Mouse (Mus musculus) lung, postnatal 0 days (tissue): ENCODE results near the gene Gm5741. TPM values are rescaled to one million over a fixed set of nuclear protein-coding genes. Genes with fewer than 3 reads are reported as not detected.

ENCODE experiments used
- ATAC-seq: fragments of 200-750 bp; cut with Nextera tagmentation; 2 replicates; pipeline ENCODE4 v1.8.0; 2017; ENCODE audit warnings: moderate library complexity
- DNase-seq: peaks from one replicate; pipeline ENCODE4 v3.0.0-alpha.2; 2016; ENCODE audit warnings: low spot score
- H3K27ac ChIP-seq: fragments of 300-500 bp; sonication (generic); 2 replicates; pipeline ENCODE4 v1.5.1; 2014; ENCODE audit warnings: antibody characterized with exemption, mild to moderate bottlenecking, low read length, mixed read lengths
- H3K27me3 ChIP-seq: fragments of 300-500 bp; sonication (generic); replicated peaks from 2 replicates; pipeline ENCODE4 v1.6.1; 2014; ENCODE audit warnings: low read length, mixed read lengths; ENCODE audit not compliant: insufficient read depth
- H3K36me3 ChIP-seq: fragments of 300-500 bp; sonication (generic); 2 replicates; pipeline ENCODE4 v1.6.1; 2014; ENCODE audit warnings: low read length, mixed read lengths; ENCODE audit not compliant: insufficient read depth
- H3K4me1 ChIP-seq: fragments of 300-500 bp; sonication (generic); 2 replicates; pipeline ENCODE4 v1.6.1; 2014; ENCODE audit warnings: antibody characterized with exemption, low read depth, low read length, mixed read lengths; ENCODE audit not compliant: insufficient read depth
- H3K4me2 ChIP-seq: fragments of 300-500 bp; sonication (generic); replicated peaks from 2 replicates; pipeline ENCODE4 v1.6.1; 2014; ENCODE audit warnings: low read depth, mild to moderate bottlenecking, low read length, moderate library complexity, mixed read lengths
- H3K4me3 ChIP-seq: fragments of 300-500 bp; sonication (generic); 2 replicates; pipeline ENCODE4 v1.5.1; 2014; ENCODE audit warnings: low read depth, low read length
- H3K9ac ChIP-seq: fragments of 300-500 bp; sonication (generic); replicated peaks from 2 replicates; pipeline ENCODE4 v1.6.1; 2014; ENCODE audit warnings: low read depth, mild to moderate bottlenecking
- H3K9me3 ChIP-seq: fragments of 300-500 bp; sonication (generic); 2 replicates; pipeline ENCODE4 v1.6.1; 2016; ENCODE audit warnings: low read length, mixed read lengths
- CTCF ChIP-seq: IDR thresholded peaks from 2 replicates; pipeline ENCODE4 v1.5.1; 2016; ENCODE audit warnings: antibody characterized with exemption, mild to moderate bottlenecking
- EP300 ChIP-seq: IDR thresholded peaks from 2 replicates; pipeline ENCODE4 v1.6.1; 2016; ENCODE audit warnings: antibody characterized with exemption, mild to moderate bottlenecking, control low read depth
- WGBS: fragments of 180-500 bp; shearing (Covaris S2); extraction: QIAGEN DNeasy Blood & Tissue Kit; methylation state at CpG from one replicate; pipeline ENCODE4 v1.1.7; 2014; 5-methylcytosine and 5-hydroxymethylcytosine counted together
- polyA plus RNA-seq: library from polyadenylated mRNA; unstranded; fragments of >200 nt; fragmentation: Nextera tagmentation; extraction: Ambion mirVana; gene quantifications from 2 replicates; pipeline ENCODE4 v1.2.1, GENCODE M21; 2015

The Gm5741 gene
- polyA plus RNA-seq, 1 experiment from 2014 or later: not detected

DNA sequence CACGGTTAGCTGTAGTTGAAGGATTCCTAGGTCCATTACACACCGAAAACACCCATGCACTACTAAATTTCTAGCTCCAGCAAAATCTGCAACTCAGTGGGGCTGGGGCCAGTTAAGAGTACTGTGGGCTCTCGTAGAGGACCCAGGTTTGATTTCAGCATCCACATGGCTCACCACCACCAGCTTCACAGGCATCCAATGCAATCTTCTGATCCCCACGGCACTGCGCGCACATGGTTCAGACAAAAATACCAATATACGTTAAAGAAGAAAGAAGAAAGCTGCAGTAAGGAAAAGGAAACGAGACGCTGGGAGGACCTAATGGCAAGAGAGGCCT is 31.4 kb downstream of the Gm5741 start:
- peak overlapping the region; percentile 81 for H3K4me3 ChIP-seq
- 2% methylated on average over 9 of the region's 9 CpGs for WGBS
- peak overlapping the region; percentile 94 for H3K27ac ChIP-seq
- H3K27me3 ChIP-seq: no peaks in the 10 kb centered on the region
- H3K9me3 ChIP-seq: no peaks in the 10 kb centered on the region
- H3K4me2 ChIP-seq: peak overlapping the region; percentile 96
- peak; percentile 18 for ATAC-seq
- H3K9ac ChIP-seq: peak overlapping the region; percentile 64
- DNase-seq: no peak
- H3K36me3 ChIP-seq: no peaks in the 10 kb centered on the region; the same call in 1 of the 2 replicates
- H3K4me1 ChIP-seq: peaks cover 3% of the 10 kb centered on the region
- TF ChIP-seq CTCF: no peak

DNA sequence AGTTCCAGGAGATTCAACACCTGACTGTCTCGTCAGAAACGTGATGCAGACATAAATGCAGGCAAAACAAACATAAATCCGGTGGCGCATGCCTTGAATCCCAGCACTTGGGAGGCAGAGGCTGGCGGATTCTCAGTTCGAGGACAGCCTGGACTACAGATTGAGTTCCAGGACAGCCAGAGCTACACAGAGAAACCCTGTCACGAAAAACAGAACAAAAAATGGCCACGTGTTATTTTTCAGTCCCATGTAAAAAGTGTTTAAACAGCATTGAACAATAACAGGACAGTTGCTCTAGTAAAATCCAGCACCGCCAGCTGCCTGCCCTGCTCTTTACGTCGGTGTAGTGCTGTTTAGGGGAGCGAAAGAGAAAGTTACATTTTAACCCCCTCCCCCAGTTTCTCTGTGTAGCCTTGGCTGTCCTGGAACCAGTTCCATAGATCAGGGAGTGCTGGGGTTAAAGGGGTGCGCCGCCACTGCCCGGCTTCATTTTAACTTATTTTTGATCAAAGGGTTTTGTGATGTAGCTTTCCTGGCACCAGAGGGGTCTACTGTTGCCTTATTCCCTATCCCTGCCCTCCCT is 32.0 kb downstream of the Gm5741 start:
- DNase-seq: peak; percentile 61
- under 1% methylated on average over 15 of the region's 15 CpGs for WGBS
- Histone ChIP-seq H3K4me3 (peak overlapping the region; percentile 81), H3K36me3 (no peaks in the 10 kb centered on the region; the same call in 1 of the 2 replicates), H3K4me2 (peak overlapping the region; percentile 96), H3K4me1 (peaks cover 3% of the 10 kb centered on the region), H3K9ac (peak overlapping the region; percentile 64), H3K9me3 (no peaks in the 10 kb centered on the region), H3K27ac (peak overlapping the region; percentile 94), H3K27me3 (no peaks in the 10 kb centered on the region)
- peak; percentile 12; the same call in 1 of the 2 replicates for ATAC-seq
- TF ChIP-seq CTCF (no peak), EP300 (no peak)

DNA sequence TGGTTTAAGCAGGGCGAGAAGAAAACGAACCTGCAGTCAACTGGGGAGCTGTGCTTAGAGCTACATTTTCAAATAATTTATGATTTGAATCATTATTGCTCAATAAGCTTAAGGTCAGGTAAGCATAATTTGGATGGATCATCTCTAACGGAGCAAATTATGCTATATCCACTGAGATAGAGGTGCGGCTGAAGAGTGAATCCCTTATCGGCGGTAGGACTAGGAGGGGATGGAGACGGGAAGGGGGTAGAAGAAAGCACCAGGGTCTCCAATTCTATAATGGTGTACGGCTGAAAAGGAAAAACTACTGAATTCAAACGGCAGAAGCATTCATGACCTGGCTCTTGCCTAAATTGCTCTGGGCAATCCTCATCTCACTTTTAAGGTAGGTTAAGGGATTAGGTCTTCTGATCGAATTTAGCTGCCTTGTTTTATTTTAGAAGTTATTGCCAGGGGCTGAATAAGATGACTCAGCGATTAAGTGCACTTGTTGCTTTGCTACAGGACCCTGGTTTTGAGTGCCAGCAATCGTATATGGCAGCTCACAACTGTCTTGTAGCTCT is 32.5 kb downstream of the Gm5741 start:
- H3K4me3 ChIP-seq: peak overlapping the region; percentile 81
- 3% methylated on average over 12 of the region's 12 CpGs for WGBS
- TF ChIP-seq CTCF: no peak
- TF ChIP-seq EP300: no peak
- peak overlapping the region; percentile 94 for H3K27ac ChIP-seq
- ATAC-seq: no peak
- peaks cover 3% of the 10 kb centered on the region for H3K4me1 ChIP-seq
- H3K4me2 ChIP-seq: peak overlapping the region; percentile 96
- H3K36me3 ChIP-seq: peaks cover 3% of the 10 kb centered on the region; the same call in 1 of the 2 replicates
- no peaks in the 10 kb centered on the region for H3K9me3 ChIP-seq
- H3K9ac ChIP-seq: peak overlapping the region; percentile 64
- H3K27me3 ChIP-seq: no peaks in the 10 kb centered on the region
- DNase-seq: peak; percentile 49

DNA sequence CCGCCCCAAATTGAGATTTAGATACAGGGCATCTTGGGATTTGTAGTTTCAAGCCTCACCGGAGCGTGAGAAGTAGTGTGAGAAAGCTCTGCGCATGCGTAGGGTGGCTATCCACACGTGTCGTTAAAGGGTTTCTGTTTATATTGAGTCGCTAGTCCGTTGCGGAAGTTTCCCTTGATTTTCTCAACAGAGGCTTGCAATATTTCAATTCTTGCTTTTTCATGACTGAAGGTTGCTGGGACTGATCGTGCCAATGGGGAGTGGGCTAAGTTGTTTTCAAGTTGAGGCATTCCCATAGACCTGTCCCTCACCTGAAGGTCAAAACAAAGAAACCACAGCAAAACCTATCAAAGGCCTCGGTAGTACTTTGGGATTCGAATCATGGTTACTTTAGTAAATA is 33.0 kb downstream of the Gm5741 start:
- Histone ChIP-seq H3K4me3 (peak overlapping the region; percentile 26), H3K4me2 (peak overlapping the region; percentile 96), H3K9ac (no peak overlapping the region), H3K4me1 (peaks cover 3% of the 10 kb centered on the region), H3K36me3 (peaks cover 7% of the 10 kb centered on the region), H3K9me3 (no peaks in the 10 kb centered on the region), H3K27ac (peak overlapping the region; percentile 65), H3K27me3 (no peaks in the 10 kb centered on the region)
- DNase-seq: peak; percentile 95
- no peak for ATAC-seq
- TF ChIP-seq EP300: no peak
- TF ChIP-seq CTCF: no peak
- under 1% methylated on average over 13 of the region's 13 CpGs for WGBS

DNA sequence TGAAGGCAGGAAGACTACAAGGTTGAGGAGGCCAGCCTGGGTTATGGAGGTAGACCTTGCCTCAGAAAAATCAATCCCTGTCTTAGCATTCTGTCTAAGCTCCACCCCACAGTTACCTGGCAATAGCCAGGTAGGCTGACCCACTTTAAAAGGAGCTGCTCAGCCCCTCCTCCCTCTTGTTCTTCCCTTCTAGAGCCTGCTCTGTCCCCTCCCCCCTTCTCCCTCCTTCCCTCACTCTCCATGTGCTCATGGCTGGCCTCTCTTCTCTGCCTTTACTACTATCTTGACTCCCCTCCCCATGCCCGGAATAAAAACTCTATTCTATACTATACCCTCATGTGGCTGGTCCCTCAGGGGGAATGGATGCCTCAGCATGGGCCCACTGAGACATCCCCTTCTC is 33.9 kb downstream of the Gm5741 start:
- Histone ChIP-seq H3K4me1 (peaks cover 4% of the 10 kb centered on the region), H3K36me3 (peaks cover 10% of the 10 kb centered on the region), H3K4me2 (no peak overlapping the region), H3K4me3 (no peak overlapping the region), H3K27ac (no peak overlapping the region), H3K9me3 (no peaks in the 10 kb centered on the region), H3K27me3 (no peaks in the 10 kb centered on the region), H3K9ac (no peak overlapping the region)
- DNase-seq: peak; percentile 71
- no peak for TF ChIP-seq CTCF
- no peak for TF ChIP-seq EP300
- 61% methylated on average over 1 of the region's 1 CpGs for WGBS
- ATAC-seq: no peak

DNA sequence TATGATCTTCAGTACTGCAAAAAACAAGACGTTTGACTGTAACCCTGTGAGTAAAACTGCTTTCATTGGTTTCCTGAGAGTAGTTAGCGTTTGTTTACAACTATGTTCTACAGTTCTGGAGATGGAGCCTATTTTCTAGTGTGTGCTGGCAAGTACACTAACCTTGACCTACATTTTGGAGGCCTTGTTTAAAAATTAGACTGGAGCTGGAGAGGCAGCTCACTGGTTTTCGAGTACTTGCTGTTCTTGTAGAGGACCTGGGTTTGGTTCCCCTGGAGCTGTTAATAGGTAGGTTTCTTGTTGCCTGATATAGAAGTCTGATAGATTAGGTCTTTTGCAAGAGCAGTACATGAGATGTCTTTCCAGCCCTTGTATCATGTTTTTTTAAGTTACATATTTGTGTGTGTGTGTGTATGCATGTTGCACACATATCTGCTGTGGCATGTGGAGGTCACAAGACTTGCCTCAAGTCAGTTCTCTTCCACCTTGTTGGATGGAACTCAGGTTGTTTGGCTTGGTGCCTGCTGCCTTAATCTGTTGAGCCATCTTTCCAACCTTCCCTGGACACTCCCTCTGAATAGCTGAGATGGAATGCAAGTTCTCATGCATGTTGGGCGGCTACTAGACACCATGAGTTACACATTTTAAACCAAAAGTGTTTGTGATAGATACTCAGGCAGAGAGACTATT is 35.0 kb downstream of the Gm5741 start:
- no peak for ATAC-seq
- Histone ChIP-seq H3K27me3 (no peaks in the 10 kb centered on the region), H3K36me3 (peaks cover 10% of the 10 kb centered on the region), H3K9me3 (no peaks in the 10 kb centered on the region), H3K4me1 (peaks cover 8% of the 10 kb centered on the region), H3K4me3 (no peak overlapping the region), H3K27ac (no peak overlapping the region), H3K9ac (no peak overlapping the region), H3K4me2 (no peak overlapping the region)
- no peak for TF ChIP-seq CTCF
- TF ChIP-seq EP300: no peak
- 78% methylated on average over 4 of the region's 4 CpGs for WGBS
- no peak for DNase-seq
